In the genomic region with DNA sequence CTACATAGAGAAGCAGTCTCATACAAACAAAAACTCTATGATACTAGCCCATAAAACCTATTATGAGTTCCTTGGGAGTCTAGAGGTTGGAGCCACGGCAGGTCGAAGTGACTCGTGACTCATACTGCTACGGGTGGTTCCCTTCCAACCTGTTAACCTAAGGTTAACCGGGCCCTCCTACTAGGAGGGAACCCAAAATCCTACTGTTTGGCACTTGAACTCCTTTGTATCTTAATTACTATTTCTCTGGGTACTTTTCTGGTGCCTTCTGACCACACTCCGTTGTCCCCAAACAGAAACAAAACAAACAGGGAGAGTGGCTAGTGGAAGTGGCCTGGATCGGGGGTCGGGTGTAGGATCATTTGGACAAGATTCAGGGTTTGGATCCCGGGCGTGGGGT, we compare ENCODE assay signal across 8 mouse cellular contexts. TPM values are rescaled to one million over a fixed set of nuclear protein-coding genes. Genes with fewer than 3 reads are reported as not detected.
DNase-seq lines count a peak whose midpoint lies in the region; ATAC-seq and TF ChIP-seq lines count a peak whose summit lies in the region.

No protein-coding gene starts in this region.

- ATAC-seq in intestine, embryonic 15.5 days: no peak; the same call in 1 of the 2 replicates
- no peak; the same call in 1 of the 2 replicates for ATAC-seq in neural tube, embryonic 13.5 days (ENCODE audit: low read depth)
- no peak for ATAC-seq in cerebellum, adult (ENCODE audit: insufficient number of reproducible peaks, low FRiP score, low TSS enrichment)

- H3K4me3 ChIP-seq in liver, adult 2 months (ENCODE audit: insufficient read depth, low read depth, low read length): peak overlapping the region; percentile 98
- H3K4me3 ChIP-seq in embryonic facial prominence, embryonic 10.5 days: peak overlapping the region; percentile 99
- peak overlapping the region; percentile 89 for H3K4me3 ChIP-seq in intestine, embryonic 15.5 days (replicated peaks)
- H3K4me3 ChIP-seq in neural tube, embryonic 13.5 days: peak overlapping the region; percentile 97

- peak overlapping the region; percentile 91 for H3K9ac ChIP-seq in liver, adult 2 months (ENCODE audit: low read depth, low read length)
- H3K9ac ChIP-seq in intestine, embryonic 15.5 days: peak overlapping the region; percentile 92
- peak overlapping the region; percentile 99 for H3K9ac ChIP-seq in neural tube, embryonic 13.5 days

- no peak for TF ChIP-seq POLR2A in liver, adult 2 months (IDR thresholded peaks at IDR 0.05; ENCODE audit: extremely low read depth, insufficient read depth, low read length)

- TF ChIP-seq CTCF in liver, adult 2 months (IDR thresholded peaks at IDR 0.05; ENCODE audit: low read depth, low read length): no peak

- H3K4me1 ChIP-seq in liver, adult 2 months (ENCODE audit: control insufficient read depth, insufficient read depth, low read length): peaks cover 5% of the 10 kb centered on the region; the same call in 1 of the 2 replicates
- peaks cover 30% of the 10 kb centered on the region for H3K4me1 ChIP-seq in embryonic facial prominence, embryonic 10.5 days
- peaks cover 13% of the 10 kb centered on the region for H3K4me1 ChIP-seq in intestine, embryonic 15.5 days (replicated peaks)
- peaks cover 26% of the 10 kb centered on the region for H3K4me1 ChIP-seq in neural tube, embryonic 13.5 days (replicated peaks)

- H3K27me3 ChIP-seq in liver, adult 2 months (ENCODE audit: control insufficient read depth, insufficient read depth, low read length): no peaks in the 10 kb centered on the region
- no peaks in the 10 kb centered on the region; the same call in 1 of the 2 replicates for H3K27me3 ChIP-seq in embryonic facial prominence, embryonic 10.5 days (replicated peaks; ENCODE audit: low read depth, poor library complexity, severe bottlenecking)
- no peaks in the 10 kb centered on the region for H3K27me3 ChIP-seq in intestine, embryonic 15.5 days (replicated peaks)
- H3K27me3 ChIP-seq in neural tube, embryonic 13.5 days: no peaks in the 10 kb centered on the region

- 8% methylated on average over 10 of the region's 10 CpGs for WGBS in liver, adult 2 months
- 52% methylated on average over 10 of the region's 10 CpGs for WGBS in embryonic facial prominence, embryonic 10.5 days
- 36% methylated on average over 10 of the region's 10 CpGs for WGBS in intestine, embryonic 15.5 days
- 46% methylated on average over 10 of the region's 10 CpGs for WGBS in neural tube, embryonic 13.5 days

- H3K79me2 ChIP-seq in liver, adult 2 months (ENCODE audit: control insufficient read depth, insufficient read depth, low read length): peaks cover 6% of the 10 kb centered on the region; the same call in 1 of the 2 replicates

- H3K4me2 ChIP-seq in intestine, embryonic 15.5 days (replicated peaks): peak overlapping the region; percentile 80
- peak overlapping the region; percentile 92 for H3K4me2 ChIP-seq in neural tube, embryonic 13.5 days

- peak overlapping the region; percentile 71; the same call in 1 of the 2 replicates for H3K27ac ChIP-seq in liver, adult 2 months (replicated peaks; ENCODE audit: insufficient read depth, low read depth, low read length)
- peak overlapping the region; percentile 90 for H3K27ac ChIP-seq in embryonic facial prominence, embryonic 10.5 days (replicated peaks)
- 0 out of 2 replicates have a peak overlapping the region, but pooled peaks have one; percentile 58 for H3K27ac ChIP-seq in intestine, embryonic 15.5 days
- H3K27ac ChIP-seq in neural tube, embryonic 13.5 days (replicated peaks): peak overlapping the region; percentile 69; the same call in 1 of the 2 replicates

- DNase-seq in liver, adult 2 months (ENCODE audit: extremely low read depth, low read depth, low spot score): peak; percentile 36
- no peak for DNase-seq in liver
- no peak for DNase-seq in embryonic facial prominence, embryonic 10.5 days (ENCODE audit: low spot score)
- DNase-seq in embryo, embryonic 10 days (ENCODE audit: low spot score): no peak
- DNase-seq in frontal cortex, adult 2 months (ENCODE audit: extremely low spot score in 1 of 2, low spot score in 1 of 2): no peak

- H3K36me3 ChIP-seq in liver, adult 2 months (ENCODE audit: control insufficient read depth, insufficient read depth, low read length): peaks cover 5% of the 10 kb centered on the region; the same call in 1 of the 2 replicates
- H3K36me3 ChIP-seq in embryonic facial prominence, embryonic 10.5 days (replicated peaks): peaks cover 37% of the 10 kb centered on the region
- H3K36me3 ChIP-seq in intestine, embryonic 15.5 days: peaks cover 32% of the 10 kb centered on the region
- peaks cover 37% of the 10 kb centered on the region for H3K36me3 ChIP-seq in neural tube, embryonic 13.5 days

- no peaks in the 10 kb centered on the region for H3K9me3 ChIP-seq in embryonic facial prominence, embryonic 10.5 days
- H3K9me3 ChIP-seq in intestine, embryonic 15.5 days: no peaks in the 10 kb centered on the region
- no peaks in the 10 kb centered on the region for H3K9me3 ChIP-seq in neural tube, embryonic 13.5 days

RNA-seq across cellular contexts. Expression of a gene that starts 0.7 kb away (rescaled TPM):
- 51.5 and 58.5 TPM in 2 replicates for total RNA-seq in liver, adult 2 months (2014; rRNA removed)
- polyA plus RNA-seq in liver, adult 2 months (2012; rRNA removed): 67.1 and 67.7 TPM in 2 replicates
- polyA plus RNA-seq in embryonic facial prominence, embryonic 10.5 days (2016; fragmentation: Nextera tagmentation; extraction: Ambion mirVana): 131 and 136 TPM in 2 replicates
- 142 and 148 TPM in 2 replicates for polyA plus RNA-seq in intestine, embryonic 15.5 days (2015; fragmentation: Nextera tagmentation; extraction: Ambion mirVana)
- polyA plus RNA-seq in neural tube, embryonic 13.5 days (2015; fragmentation: Nextera tagmentation; extraction: Ambion mirVana): 164 and 175 TPM in 2 replicates
- 127 and 130 TPM in 2 replicates for polyA plus RNA-seq in frontal cortex, adult 2 months (2012; rRNA removed)

RNA-seq across cellular contexts. Expression of a gene that starts 0.8 kb away (rescaled TPM):
- 0.28 and 0.34 TPM in 2 replicates for total RNA-seq in liver, adult 2 months (2014; rRNA removed)
- 0.13 and 0.61 TPM in 2 replicates for polyA plus RNA-seq in liver, adult 2 months (2012; rRNA removed)
- 5.4 and 5.9 TPM in 2 replicates for polyA plus RNA-seq in embryonic facial prominence, embryonic 10.5 days (2016; fragmentation: Nextera tagmentation; extraction: Ambion mirVana)
- polyA plus RNA-seq in intestine, embryonic 15.5 days (2015; fragmentation: Nextera tagmentation; extraction: Ambion mirVana): 1.8 and 2.3 TPM in 2 replicates
- polyA plus RNA-seq in neural tube, embryonic 13.5 days (2015; fragmentation: Nextera tagmentation; extraction: Ambion mirVana): 7.6 and 7.7 TPM in 2 replicates
- 9.3 and 9.7 TPM in 2 replicates for polyA plus RNA-seq in frontal cortex, adult 2 months (2012; rRNA removed)

RNA-seq across cellular contexts. Expression of a gene that starts 12.8 kb away (rescaled TPM):
- total RNA-seq in liver, adult 2 months (2014; rRNA removed): 16.9 and 18.2 TPM in 2 replicates
- 29.8 and 45.1 TPM in 2 replicates for polyA plus RNA-seq in liver, adult 2 months (2012; rRNA removed)
- 35.1 and 36.4 TPM in 2 replicates for polyA plus RNA-seq in embryonic facial prominence, embryonic 10.5 days (2016; fragmentation: Nextera tagmentation; extraction: Ambion mirVana)
- polyA plus RNA-seq in intestine, embryonic 15.5 days (2015; fragmentation: Nextera tagmentation; extraction: Ambion mirVana): 24.2 and 25.4 TPM in 2 replicates
- polyA plus RNA-seq in neural tube, embryonic 13.5 days (2015; fragmentation: Nextera tagmentation; extraction: Ambion mirVana): 37.2 and 42.4 TPM in 2 replicates
- polyA plus RNA-seq in frontal cortex, adult 2 months (2012; rRNA removed): 137 and 152 TPM in 2 replicates

RNA-seq across cellular contexts. Expression of a gene that starts 24.2 kb away (rescaled TPM):
- 16.8 and 18.1 TPM in 2 replicates for total RNA-seq in liver, adult 2 months (2014; rRNA removed)
- 27.3 and 41.2 TPM in 2 replicates for polyA plus RNA-seq in liver, adult 2 months (2012; rRNA removed)
- polyA plus RNA-seq in embryonic facial prominence, embryonic 10.5 days (2016; fragmentation: Nextera tagmentation; extraction: Ambion mirVana): 1.6 and 3.0 TPM in 2 replicates
- 5.4 and 5.5 TPM in 2 replicates for polyA plus RNA-seq in intestine, embryonic 15.5 days (2015; fragmentation: Nextera tagmentation; extraction: Ambion mirVana)
- 4.4 and 4.8 TPM in 2 replicates for polyA plus RNA-seq in neural tube, embryonic 13.5 days (2015; fragmentation: Nextera tagmentation; extraction: Ambion mirVana)
- polyA plus RNA-seq in frontal cortex, adult 2 months (2012; rRNA removed): 46.3 and 53.3 TPM in 2 replicates

RNA-seq across cellular contexts. Expression of a gene that starts 25.8 kb away (rescaled TPM):
- 0.55 and 0.74 TPM in 2 replicates for total RNA-seq in liver, adult 2 months (2014; rRNA removed)
- 0.45 and 1.8 TPM in 2 replicates for polyA plus RNA-seq in liver, adult 2 months (2012; rRNA removed)
- polyA plus RNA-seq in embryonic facial prominence, embryonic 10.5 days (2016; fragmentation: Nextera tagmentation; extraction: Ambion mirVana): 10.5 and 13.0 TPM in 2 replicates
- polyA plus RNA-seq in intestine, embryonic 15.5 days (2015; fragmentation: Nextera tagmentation; extraction: Ambion mirVana): 3.9 and 5.4 TPM in 2 replicates
- polyA plus RNA-seq in neural tube, embryonic 13.5 days (2015; fragmentation: Nextera tagmentation; extraction: Ambion mirVana): 0.08 and 0.19 TPM in 2 replicates
- polyA plus RNA-seq in frontal cortex, adult 2 months (2012; rRNA removed): 0.21 and 0.36 TPM in 2 replicates
